Mouse (Mus musculus) limb, embryonic 11.5 days (tissue): ENCODE measurements around the gene Ifih1. TPM values are rescaled to one million over a fixed set of nuclear protein-coding genes. Genes with fewer than 3 reads are reported as not detected.

Source experiments
- ATAC-seq: fragments of 200-750 bp; cut with Nextera tagmentation; 2 replicates; pipeline ENCODE4 v1.8.0; 2017; ENCODE audit warnings: low read depth; ENCODE audit not compliant: insufficient number of reproducible peaks, low FRiP score, low TSS enrichment
- DNase-seq: peaks from one replicate; pipeline ENCODE4 v3.0.0-alpha.2; 2015; ENCODE audit warnings: low spot score
- H3K27ac ChIP-seq: fragments of 300-500 bp; sonication (generic); replicated peaks from 2 replicates; pipeline ENCODE4 v1.5.1; 2014; ENCODE audit warnings: low read depth, mild to moderate bottlenecking, low read length
- H3K27me3 ChIP-seq: fragments of 300-500 bp; sonication (generic); 2 replicates; pipeline ENCODE4 v1.6.1; 2014; ENCODE audit warnings: mild to moderate bottlenecking, low read length, mixed read lengths; ENCODE audit not compliant: control insufficient read depth, insufficient read depth
- H3K36me3 ChIP-seq: fragments of 300-500 bp; sonication (generic); 2 replicates; pipeline ENCODE4 v1.6.1; 2014; ENCODE audit warnings: mild to moderate bottlenecking, low read length, moderate library complexity, mixed read lengths; ENCODE audit not compliant: control insufficient read depth, insufficient read depth
- H3K4me1 ChIP-seq: fragments of 300-500 bp; sonication (generic); 2 replicates; pipeline ENCODE4 v1.6.1; 2014; ENCODE audit warnings: low read length, mixed read lengths; ENCODE audit not compliant: control insufficient read depth, insufficient read depth
- H3K4me2 ChIP-seq: fragments of 300-500 bp; sonication (generic); 2 replicates; pipeline ENCODE4 v1.6.1; 2014; ENCODE audit warnings: low read depth, mild to moderate bottlenecking, moderate library complexity; ENCODE audit not compliant: severe bottlenecking
- H3K4me3 ChIP-seq: fragments of 300-500 bp; sonication (generic); 2 replicates; pipeline ENCODE4 v1.5.1; 2014; ENCODE audit warnings: low read depth, low read length
- H3K9ac ChIP-seq: fragments of 300-500 bp; sonication (generic); 2 replicates; pipeline ENCODE4 v1.6.1; 2014; ENCODE audit warnings: mild to moderate bottlenecking, low read length
- H3K9me3 ChIP-seq: fragments of 300-500 bp; sonication (generic); 2 replicates; pipeline ENCODE4 v1.6.1; 2016; ENCODE audit warnings: low read length; ENCODE audit not compliant: control insufficient read depth
- WGBS: fragments of 180-500 bp; shearing (Covaris S2); extraction: QIAGEN DNeasy Blood & Tissue Kit; methylation state at CpG from one replicate; pipeline ENCODE4 v1.1.7; 2014; 5-methylcytosine and 5-hydroxymethylcytosine counted together
- polyA plus RNA-seq: library from polyadenylated mRNA; unstranded; fragments of >200 nt; fragmentation: Nextera tagmentation; extraction: Ambion mirVana; gene quantifications from 2 replicates; pipeline ENCODE4 v1.2.1, GENCODE M21; 2014

Gene Ifih1
- polyA plus RNA-seq, 1 experiment from 2014 or later: 0.35 TPM

- WGBS: 79% methylated on average over 8 of the region's 8 CpGs
- Histone ChIP-seq H3K4me3 (no peak overlapping the region), H3K9ac (no peak overlapping the region), H3K27me3 (no peaks in the 10 kb centered on the region), H3K9me3 (no peaks in the 10 kb centered on the region), H3K4me2 (no peak overlapping the region), H3K36me3 (no peaks in the 10 kb centered on the region), H3K4me1 (no peaks in the 10 kb centered on the region), H3K27ac (no peak overlapping the region)
- ATAC-seq (no peak), DNase-seq (no peak)
Measured at GRCm38 (mm10) chr2:62623024-62623441, 23.0 kb downstream of the Ifih1 start.

GRCm38 (mm10) chr2:62619679-62620078 is 26.4 kb downstream of the Ifih1 start:
- Histone ChIP-seq H3K27ac (no peak overlapping the region), H3K4me2 (no peak overlapping the region), H3K36me3 (no peaks in the 10 kb centered on the region), H3K27me3 (no peaks in the 10 kb centered on the region), H3K4me1 (no peaks in the 10 kb centered on the region), H3K9me3 (no peaks in the 10 kb centered on the region), H3K9ac (no peak overlapping the region), H3K4me3 (no peak overlapping the region)
- no peak for ATAC-seq
- DNase-seq: no peak
- WGBS: 65% methylated on average over 2 of the region's 2 CpGs

- Histone ChIP-seq H3K9me3 (no peaks in the 10 kb centered on the region), H3K27ac (no peak overlapping the region), H3K4me2 (no peak overlapping the region), H3K27me3 (no peaks in the 10 kb centered on the region), H3K4me3 (no peak overlapping the region), H3K9ac (no peak overlapping the region), H3K36me3 (no peaks in the 10 kb centered on the region), H3K4me1 (no peaks in the 10 kb centered on the region)
- no peak for ATAC-seq
- 80% methylated on average over 7 of the region's 7 CpGs for WGBS
- no peak for DNase-seq
Measured at GRCm38 (mm10) chr2:62618934-62619341, 27.1 kb downstream of the Ifih1 start.

- Histone ChIP-seq H3K27ac (no peak overlapping the region), H3K4me2 (no peak overlapping the region), H3K4me3 (no peak overlapping the region), H3K9ac (no peak overlapping the region), H3K36me3 (no peaks in the 10 kb centered on the region), H3K4me1 (no peaks in the 10 kb centered on the region), H3K9me3 (no peaks in the 10 kb centered on the region), H3K27me3 (no peaks in the 10 kb centered on the region)
- ATAC-seq: no peak
- no peak for DNase-seq
- WGBS: 90% methylated on average over 4 of the region's 4 CpGs
Measured at GRCm38 (mm10) chr2:62613133-62613532, 32.9 kb downstream of the Ifih1 start.

- H3K4me1 ChIP-seq: no peaks in the 10 kb centered on the region
- ATAC-seq (no peak), DNase-seq (no peak)
- no peak overlapping the region for H3K4me3 ChIP-seq
- no peak overlapping the region for H3K4me2 ChIP-seq
- no peaks in the 10 kb centered on the region for H3K27me3 ChIP-seq
- H3K9me3 ChIP-seq: no peaks in the 10 kb centered on the region
- H3K27ac ChIP-seq: no peak overlapping the region
- no peak overlapping the region for H3K9ac ChIP-seq
- H3K36me3 ChIP-seq: no peaks in the 10 kb centered on the region
- 86% methylated on average over 16 of the region's 16 CpGs for WGBS
Measured at GRCm38 (mm10) chr2:62606205-62606604, 39.9 kb downstream of the Ifih1 start.

- no peak overlapping the region for H3K4me3 ChIP-seq
- H3K9ac ChIP-seq: no peak overlapping the region
- H3K27ac ChIP-seq: no peak overlapping the region
- no peaks in the 10 kb centered on the region for H3K36me3 ChIP-seq
- ATAC-seq: no peak
- H3K4me1 ChIP-seq: no peaks in the 10 kb centered on the region
- no peak overlapping the region for H3K4me2 ChIP-seq
- 88% methylated on average over 5 of the region's 5 CpGs for WGBS
- no peaks in the 10 kb centered on the region for H3K9me3 ChIP-seq
- no peak for DNase-seq
- H3K27me3 ChIP-seq: no peaks in the 10 kb centered on the region
Measured at GRCm38 (mm10) chr2:62603530-62603929, 42.5 kb downstream of the Ifih1 start.

GRCm38 (mm10) chr2:62596586-62596985 is 49.5 kb downstream of the Ifih1 start:
- Histone ChIP-seq H3K36me3 (no peaks in the 10 kb centered on the region), H3K27me3 (no peaks in the 10 kb centered on the region), H3K27ac (no peak overlapping the region), H3K9me3 (no peaks in the 10 kb centered on the region), H3K4me1 (no peaks in the 10 kb centered on the region), H3K9ac (no peak overlapping the region), H3K4me3 (no peak overlapping the region), H3K4me2 (no peak overlapping the region)
- DNase-seq (no peak), ATAC-seq (no peak)
- 93% methylated on average over 5 of the region's 5 CpGs for WGBS

GRCm38 (mm10) chr2:62594491-62594890 is 51.6 kb downstream of the Ifih1 start:
- H3K27me3 ChIP-seq: no peaks in the 10 kb centered on the region
- H3K9me3 ChIP-seq: no peaks in the 10 kb centered on the region
- ATAC-seq (no peak), DNase-seq (no peak)
- H3K4me2 ChIP-seq: no peak overlapping the region
- no peak overlapping the region for H3K4me3 ChIP-seq
- no peaks in the 10 kb centered on the region for H3K36me3 ChIP-seq
- H3K4me1 ChIP-seq: no peaks in the 10 kb centered on the region
- WGBS: 83% methylated on average over 2 of the region's 2 CpGs
- no peak overlapping the region for H3K9ac ChIP-seq
- H3K27ac ChIP-seq: no peak overlapping the region

GRCm38 (mm10) chr2:62591555-62591954 is 54.5 kb downstream of the Ifih1 start:
- WGBS: 79% methylated on average over 3 of the region's 3 CpGs
- Histone ChIP-seq H3K4me1 (no peaks in the 10 kb centered on the region), H3K4me3 (no peak overlapping the region), H3K4me2 (no peak overlapping the region), H3K9ac (no peak overlapping the region), H3K27me3 (no peaks in the 10 kb centered on the region), H3K27ac (no peak overlapping the region), H3K9me3 (no peaks in the 10 kb centered on the region), H3K36me3 (no peaks in the 10 kb centered on the region)
- ATAC-seq: no peak
- no peak for DNase-seq
